Mouse (Mus musculus): Measurements from ENCODE around the gene Gm10337. TPM values are rescaled to one million over a fixed set of nuclear protein-coding genes. Genes with fewer than 3 reads are reported as not detected.

Gene Gm10337
- total and polyA plus RNA-seq, 3 experiments, result not detected

Other genes starting within 250 kb of the Gm10337 start
- gene Rarg, start 246.2 kb upstream of the Gm10337 start, total RNA-seq (2021), result 10 to 100 TPM; 21.0 to 35.8 TPM
- gene Rarg, start 246.2 kb upstream of the Gm10337 start, polyA plus RNA-seq (2012; rRNA removed), result 29.9 and 32.4 TPM in 2 replicates
- not detected for gene Gm9918, start 233.2 kb upstream of the Gm10337 start, total RNA-seq (2021)
- gene Gm9918, start 233.2 kb upstream of the Gm10337 start, polyA plus RNA-seq (2012; rRNA removed), result 0.47 and 0.87 TPM in 2 replicates
- gene Mfsd5, start 224.3 kb upstream of the Gm10337 start, total RNA-seq (2021), result 10 to 100 TPM; 38.2 to 46.3 TPM
- 99.6 and 108 TPM in 2 replicates for gene Mfsd5, start 224.3 kb upstream of the Gm10337 start, polyA plus RNA-seq (2012; rRNA removed)
- gene Espl1, start 207.5 kb upstream of the Gm10337 start, total RNA-seq (2021), result 1 to 10 TPM in 1 of 2 experiments, under 1 TPM in 1; 0.86 to 2.5 TPM
- 1.8 and 2.2 TPM in 2 replicates for gene Espl1, start 207.5 kb upstream of the Gm10337 start, polyA plus RNA-seq (2012; rRNA removed)
- gene Pfdn5, start 177.6 kb upstream of the Gm10337 start, total RNA-seq (2021), result 100 to 1,000 TPM; 416 to 441 TPM
- gene Pfdn5, start 177.6 kb upstream of the Gm10337 start, polyA plus RNA-seq (2012; rRNA removed), result 19.1 and 19.8 TPM in 2 replicates
- 10 to 100 TPM; 54.1 to 60.3 TPM for gene Myg1, start 172.0 kb upstream of the Gm10337 start, total RNA-seq (2021)
- 73.3 and 77.5 TPM in 2 replicates for gene Myg1, start 172.0 kb upstream of the Gm10337 start, polyA plus RNA-seq (2012; rRNA removed)
- gene Aaas, start 153.0 kb upstream of the Gm10337 start, total RNA-seq (2021), result 10 to 100 TPM; 16.8 to 18.1 TPM
- gene Aaas, start 153.0 kb upstream of the Gm10337 start, polyA plus RNA-seq (2012; rRNA removed), result 44.9 and 46.6 TPM in 2 replicates
- gene Sp7, start 136.5 kb upstream of the Gm10337 start, total RNA-seq (2021), result under 1 TPM; 0.09 to 0.14 TPM
- 0.50 and 0.55 TPM in 2 replicates for gene Sp7, start 136.5 kb upstream of the Gm10337 start, polyA plus RNA-seq (2012; rRNA removed)
- 10 to 100 TPM; 71.7 to 72.1 TPM for gene Sp1, start 97.6 kb upstream of the Gm10337 start, total RNA-seq (2021)
- 8.5 and 11.1 TPM in 2 replicates for gene Sp1, start 97.6 kb upstream of the Gm10337 start, polyA plus RNA-seq (2012; rRNA removed)
- 1 to 10 TPM; 1.0 to 1.6 TPM for gene Amhr2, start 58.4 kb upstream of the Gm10337 start, total RNA-seq (2021)
- 1.3 and 2.5 TPM in 2 replicates for gene Amhr2, start 58.4 kb upstream of the Gm10337 start, polyA plus RNA-seq (2012; rRNA removed)
- 100 to 1,000 TPM; 105 to 197 TPM for gene Prr13, start 44.7 kb upstream of the Gm10337 start, total RNA-seq (2021)
- 213 and 313 TPM in 2 replicates for gene Prr13, start 44.7 kb upstream of the Gm10337 start, polyA plus RNA-seq (2012; rRNA removed)
- gene Pcbp2, start 33.2 kb upstream of the Gm10337 start, total RNA-seq (2021), result 100 to 1,000 TPM; 641 to 760 TPM
- 388 and 545 TPM in 2 replicates for gene Pcbp2, start 33.2 kb upstream of the Gm10337 start, polyA plus RNA-seq (2012; rRNA removed)
- 10 to 100 TPM in 1 of 2 experiments, 1 to 10 TPM in 1; 5.2 to 15.1 TPM for gene Map3k12, start 13.3 kb downstream of the Gm10337 start, total RNA-seq (2021)
- 10.6 and 12.0 TPM in 2 replicates for gene Map3k12, start 13.3 kb downstream of the Gm10337 start, polyA plus RNA-seq (2012; rRNA removed)
- 10 to 100 TPM; 30.5 to 32.5 TPM for gene Tarbp2, start 14.5 kb downstream of the Gm10337 start, total RNA-seq (2021)
- 60.7 and 64.1 TPM in 2 replicates for gene Tarbp2, start 14.5 kb downstream of the Gm10337 start, polyA plus RNA-seq (2012; rRNA removed)
- gene Npff, start 21.2 kb downstream of the Gm10337 start, total RNA-seq (2021), result 1 to 10 TPM in 1 of 2 experiments, under 1 TPM in 1; 0.62 to 2.1 TPM
- gene Npff, start 21.2 kb downstream of the Gm10337 start, polyA plus RNA-seq (2012; rRNA removed), result 2.9 and 4.0 TPM in 2 replicates
- gene Gm28047, start 121.3 kb downstream of the Gm10337 start, total RNA-seq (2021), result 1 to 10 TPM; 1.5 to 3.4 TPM
- 0.10 TPM in 1 of 2 replicates, not detected in the other for gene Gm28047, start 121.3 kb downstream of the Gm10337 start, polyA plus RNA-seq (2012; rRNA removed)
- 10 to 100 TPM; 58.5 to 74.4 TPM for gene Atf7, start 121.7 kb downstream of the Gm10337 start, total RNA-seq (2021)
- gene Atf7, start 121.7 kb downstream of the Gm10337 start, polyA plus RNA-seq (2012; rRNA removed), result 44.0 and 64.5 TPM in 2 replicates
- gene Atp5g2, start 168.6 kb downstream of the Gm10337 start, total RNA-seq (2021), result 10 to 100 TPM; 19.5 to 24.2 TPM
- 415 and 492 TPM in 2 replicates for gene Atp5g2, start 168.6 kb downstream of the Gm10337 start, polyA plus RNA-seq (2012; rRNA removed)
- gene Calcoco1, start 218.5 kb downstream of the Gm10337 start, total RNA-seq (2021), result 100 to 1,000 TPM in 1 of 2 experiments, 10 to 100 TPM in 1; 93.4 to 136 TPM
- 75.4 and 89.3 TPM in 2 replicates for gene Calcoco1, start 218.5 kb downstream of the Gm10337 start, polyA plus RNA-seq (2012; rRNA removed)

Measured in adrenal gland, adult 2 months (tissue).